Mouse (Mus musculus) embryonic facial prominence, embryonic 12.5 days (tissue): ENCODE results near the gene AC140267.1. TPM values are rescaled to one million over a fixed set of nuclear protein-coding genes. Genes with fewer than 3 reads are reported as not detected.
A peak's percentile ranks its signal among the peaks of the same experiment; 100 is the strongest.

ENCODE experiments used
- ATAC-seq: fragments of 200-750 bp; cut with Nextera tagmentation; 2 replicates; pipeline ENCODE4 v1.8.0; 2017; ENCODE audit not compliant: insufficient number of reproducible peaks, insufficient read depth, low FRiP score, low TSS enrichment
- H3K27ac ChIP-seq: fragments of 300-500 bp; sonication (generic); 2 replicates; pipeline ENCODE4 v1.5.1; 2016; ENCODE audit warnings: mild to moderate bottlenecking
- H3K27me3 ChIP-seq: fragments of 300-500 bp; sonication (generic); 2 replicates; pipeline ENCODE4 v1.6.1; 2016; ENCODE audit warnings: mild to moderate bottlenecking, moderate library complexity
- H3K36me3 ChIP-seq: fragments of 300-500 bp; sonication (generic); 2 replicates; pipeline ENCODE4 v1.6.1; 2016; ENCODE audit warnings: mild to moderate bottlenecking
- H3K4me1 ChIP-seq: fragments of 300-500 bp; sonication (generic); 2 replicates; pipeline ENCODE4 v1.6.1; 2016
- H3K4me2 ChIP-seq: fragments of 300-500 bp; sonication (generic); replicated peaks from 2 replicates; pipeline ENCODE4 v1.6.1; 2016; ENCODE audit warnings: mild to moderate bottlenecking, moderate library complexity
- H3K4me3 ChIP-seq: fragments of 300-500 bp; sonication (generic); 2 replicates; pipeline ENCODE4 v1.5.1; 2016; ENCODE audit warnings: mild to moderate bottlenecking
- H3K9ac ChIP-seq: fragments of 300-500 bp; sonication (generic); 2 replicates; pipeline ENCODE4 v1.6.1; 2016; ENCODE audit warnings: mild to moderate bottlenecking, moderate library complexity
- H3K9me3 ChIP-seq: fragments of 300-500 bp; sonication (generic); 2 replicates; pipeline ENCODE4 v1.6.1; 2016; ENCODE audit warnings: mild to moderate bottlenecking, moderate library complexity
- WGBS: fragments of 180-500 bp; shearing (Covaris S2); methylation state at CpG from one replicate; pipeline ENCODE4 v1.1.7; 2016; 5-methylcytosine and 5-hydroxymethylcytosine counted together
- polyA plus RNA-seq: library from polyadenylated mRNA; unstranded; fragments of >200 nt; fragmentation: Nextera tagmentation; extraction: Ambion mirVana; gene quantifications from 2 replicates; pipeline ENCODE4 v1.2.1, GENCODE M21; 2016

Gene AC140267.1
- polyA plus RNA-seq, 1 experiment from 2014 or later: 1.6 TPM

DNA sequence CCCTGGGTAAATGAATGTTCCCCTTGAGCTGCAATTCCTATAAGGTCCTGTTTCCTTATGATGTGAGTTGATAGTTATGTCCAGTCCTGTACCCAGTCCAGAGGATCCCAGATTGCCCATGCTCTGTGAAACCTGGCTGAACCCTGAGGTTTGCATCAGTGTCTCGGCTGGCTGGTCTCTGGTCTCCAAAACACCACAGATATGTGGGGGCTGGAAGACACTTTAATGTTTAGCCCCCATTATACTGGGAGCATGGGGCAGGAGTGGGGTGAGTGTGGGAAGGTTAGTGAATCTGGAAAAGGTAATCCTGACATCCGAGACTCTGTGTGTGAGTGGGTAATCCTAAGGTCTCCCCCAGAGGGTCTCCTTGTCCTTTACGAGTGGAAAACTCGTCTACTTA is 2.6 kb upstream of the AC140267.1 start:
- Histone ChIP-seq H3K36me3 (peaks cover 21% of the 10 kb centered on the region), H3K4me3 (no peak overlapping the region), H3K27me3 (no peaks in the 10 kb centered on the region), H3K27ac (peak overlapping the region; percentile 81; the same call in 1 of the 2 replicates), H3K4me1 (peaks cover 12% of the 10 kb centered on the region; the same call in 1 of the 2 replicates), H3K9me3 (no peaks in the 10 kb centered on the region), H3K9ac (no peak overlapping the region), H3K4me2 (peak overlapping the region; percentile 70; the same call in 1 of the 2 replicates)
- ATAC-seq: no peak
- 57% methylated on average over 4 of the region's 4 CpGs for WGBS

DNA sequence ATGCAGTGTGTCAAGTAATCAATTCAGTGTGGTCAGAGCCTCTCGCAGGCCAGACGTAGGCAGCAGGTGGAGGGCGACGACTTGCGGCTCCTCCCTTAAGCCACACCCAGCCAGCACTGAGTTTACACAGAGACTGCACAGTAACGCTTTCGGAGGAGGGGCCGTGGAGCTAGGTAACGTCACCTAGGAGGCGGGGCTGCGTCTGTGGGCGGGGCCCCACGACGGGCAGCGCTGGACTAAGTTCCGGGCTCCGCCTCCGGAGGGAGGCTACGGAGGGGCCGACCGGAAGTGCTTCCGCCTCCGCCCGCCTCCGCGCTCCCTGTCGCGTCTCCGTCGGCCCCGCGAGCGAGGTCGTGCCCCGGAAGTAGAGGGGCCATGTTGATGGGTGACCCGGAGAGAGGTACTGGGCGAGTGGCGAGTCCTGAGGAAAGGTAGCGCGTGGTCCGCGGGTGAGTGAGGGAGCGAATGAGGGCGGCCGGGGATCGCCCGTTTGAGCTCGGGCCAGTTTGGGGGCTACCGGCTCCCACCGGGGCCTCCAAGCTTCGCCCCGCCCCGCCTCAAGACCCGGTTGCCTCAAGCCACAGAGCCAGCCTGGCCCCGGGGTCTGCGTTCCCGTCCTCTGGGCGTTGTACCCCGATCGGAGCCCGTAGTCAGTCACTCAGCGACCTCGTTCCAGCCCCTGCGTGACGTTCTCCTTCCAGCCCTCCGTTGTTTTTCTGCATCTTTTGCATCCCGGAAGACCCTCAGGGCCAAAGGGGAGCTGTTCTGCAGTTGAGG is 1.7 kb upstream of the AC140267.1 start, which contains the start of gene Mief1:
Mief1 (plus strand) TSS at position 286 of the 777 bp plus-strand sequence.
- peak within 1 kb of the TSS; percentile 70 for H3K4me2 ChIP-seq
- under 1% methylated on average over 66 of the region's 67 CpGs for WGBS
- peak within 1 kb of the TSS; percentile 90 for H3K4me3 ChIP-seq
- no peaks in the 10 kb centered on the region for H3K9me3 ChIP-seq
- peak within 1 kb of the TSS; percentile 81 for H3K27ac ChIP-seq
- peaks cover 12% of the 10 kb centered on the region; the same call in 1 of the 2 replicates for H3K4me1 ChIP-seq
- peaks cover 30% of the 10 kb centered on the region for H3K36me3 ChIP-seq
- ATAC-seq: peak; percentile 96
- no peaks in the 10 kb centered on the region for H3K27me3 ChIP-seq
- peak within 1 kb of the TSS; percentile 88 for H3K9ac ChIP-seq

- 98% methylated on average over 12 of the region's 12 CpGs for WGBS
- peaks cover 5% of the 10 kb centered on the region for H3K4me1 ChIP-seq
- ATAC-seq: no peak
Measured at GRCm38 (mm10) chr15:80248135-80248534, 12.5 kb downstream of the AC140267.1 start.

GRCm38 (mm10) chr15:80248596-80248995 is 13.0 kb downstream of the AC140267.1 start:
- WGBS: 95% methylated on average over 1 of the region's 1 CpGs
- H3K9ac ChIP-seq: no peak overlapping the region
- H3K4me3 ChIP-seq: no peak overlapping the region
- no peak overlapping the region for H3K4me2 ChIP-seq
- no peaks in the 10 kb centered on the region for H3K9me3 ChIP-seq
- peaks cover 8% of the 10 kb centered on the region for H3K4me1 ChIP-seq
- H3K27ac ChIP-seq: no peak overlapping the region
- H3K27me3 ChIP-seq: no peaks in the 10 kb centered on the region
- peaks cover 58% of the 10 kb centered on the region for H3K36me3 ChIP-seq
- no peak for ATAC-seq

More at GRCm38 (mm10) chr15:80248135-80248534, 12.5 kb downstream of the AC140267.1 start:
- Histone ChIP-seq H3K9ac (no peak overlapping the region), H3K4me2 (no peak overlapping the region), H3K36me3 (peaks cover 61% of the 10 kb centered on the region), H3K27ac (no peak overlapping the region), H3K4me3 (no peak overlapping the region), H3K27me3 (no peaks in the 10 kb centered on the region), H3K9me3 (no peaks in the 10 kb centered on the region)

DNA sequence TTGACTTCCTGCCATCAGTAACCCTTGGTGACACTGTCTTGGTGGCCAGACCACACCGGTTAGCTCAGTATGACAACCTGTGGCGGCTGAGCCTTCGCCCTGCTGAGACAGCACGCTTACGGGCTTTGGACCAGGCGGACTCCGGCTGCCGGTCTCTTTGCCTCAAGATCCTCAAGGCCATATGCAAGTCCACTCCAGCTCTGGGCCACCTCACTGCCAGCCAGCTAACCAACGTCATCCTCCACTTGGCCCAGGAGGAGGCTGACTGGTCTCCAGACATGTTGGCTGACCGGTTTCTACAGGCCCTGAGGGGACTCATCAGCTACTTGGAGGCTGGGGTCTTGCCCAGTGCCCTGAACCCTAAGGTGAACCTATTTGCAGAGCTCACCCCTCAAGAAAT is 14.0 kb downstream of the AC140267.1 start:
- WGBS: 94% methylated on average over 10 of the region's 10 CpGs
- ATAC-seq: no peak
- H3K4me3 ChIP-seq: no peak overlapping the region
- no peak overlapping the region for H3K4me2 ChIP-seq
- no peaks in the 10 kb centered on the region for H3K27me3 ChIP-seq
- H3K36me3 ChIP-seq: peaks cover 55% of the 10 kb centered on the region
- no peak overlapping the region for H3K9ac ChIP-seq
- no peak overlapping the region for H3K27ac ChIP-seq
- H3K9me3 ChIP-seq: no peaks in the 10 kb centered on the region
- H3K4me1 ChIP-seq: peaks cover 15% of the 10 kb centered on the region

DNA sequence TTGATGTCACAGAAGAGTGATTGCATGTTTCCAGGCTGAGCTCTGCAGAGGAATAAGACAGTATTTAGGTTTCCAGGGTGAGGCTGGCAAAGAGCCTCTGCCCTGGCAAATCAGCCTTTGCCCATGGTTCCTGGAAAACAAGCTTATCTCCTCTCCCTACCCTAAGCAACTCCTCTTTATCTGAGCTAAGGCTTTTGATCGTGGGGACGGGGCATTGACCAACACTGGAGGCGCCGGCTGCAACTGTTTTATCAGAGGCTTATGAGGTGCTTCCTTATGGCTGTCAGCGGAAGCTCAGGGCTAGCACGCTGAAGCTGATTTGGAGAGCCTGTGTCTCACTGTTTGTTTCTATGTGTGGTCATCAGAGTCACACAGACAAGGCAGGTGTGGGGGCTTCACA is 15.0 kb downstream of the AC140267.1 start:
- ATAC-seq: no peak
- no peaks in the 10 kb centered on the region for H3K27me3 ChIP-seq
- WGBS: 95% methylated on average over 6 of the region's 6 CpGs
- H3K4me3 ChIP-seq: no peak overlapping the region
- H3K36me3 ChIP-seq: peaks cover 54% of the 10 kb centered on the region
- H3K9me3 ChIP-seq: no peaks in the 10 kb centered on the region
- no peak overlapping the region for H3K4me2 ChIP-seq
- H3K27ac ChIP-seq: no peak overlapping the region
- no peak overlapping the region for H3K9ac ChIP-seq
- H3K4me1 ChIP-seq: peaks cover 15% of the 10 kb centered on the region

DNA sequence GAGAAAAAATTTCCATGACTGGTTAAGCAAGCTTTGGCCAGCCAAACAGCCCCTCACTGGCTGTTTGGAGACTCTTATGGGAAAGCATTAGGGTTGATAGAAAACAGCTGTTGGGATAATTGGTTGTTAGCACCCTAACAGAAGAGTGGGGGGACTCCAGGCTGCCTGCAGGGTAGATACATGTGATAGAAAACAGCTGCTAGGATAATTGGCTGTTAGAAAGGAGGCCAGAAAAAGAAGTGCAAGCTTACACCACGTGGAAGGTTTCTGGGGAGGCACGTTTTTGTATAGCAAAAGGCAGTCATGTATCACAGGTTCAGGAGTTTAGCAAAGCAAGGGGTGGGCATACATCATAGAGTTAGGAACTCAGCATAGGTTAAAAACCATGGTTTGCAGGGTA is 17.9 kb downstream of the AC140267.1 start:
- ATAC-seq: no peak
- no peaks in the 10 kb centered on the region for H3K9me3 ChIP-seq
- H3K4me1 ChIP-seq: peaks cover 36% of the 10 kb centered on the region
- H3K4me3 ChIP-seq: no peak overlapping the region
- H3K9ac ChIP-seq: no peak overlapping the region
- 11% methylated on average over 2 of the region's 2 CpGs for WGBS
- H3K27ac ChIP-seq: peak overlapping the region; percentile 99
- H3K36me3 ChIP-seq: peaks cover 52% of the 10 kb centered on the region
- peak overlapping the region; percentile 84; the same call in 1 of the 2 replicates for H3K4me2 ChIP-seq
- no peaks in the 10 kb centered on the region for H3K27me3 ChIP-seq

- ATAC-seq: no peak
- Histone ChIP-seq H3K4me3 (peak overlapping the region; percentile 99), H3K27me3 (no peaks in the 10 kb centered on the region), H3K9ac (peak overlapping the region; percentile 72), H3K27ac (peak overlapping the region; percentile 99), H3K4me1 (peaks cover 38% of the 10 kb centered on the region), H3K4me2 (peak overlapping the region; percentile 84), H3K9me3 (no peaks in the 10 kb centered on the region), H3K36me3 (peaks cover 50% of the 10 kb centered on the region)
- 50% methylated on average over 6 of the region's 6 CpGs for WGBS
Measured at GRCm38 (mm10) chr15:80254207-80254606, 18.6 kb downstream of the AC140267.1 start.

DNA sequence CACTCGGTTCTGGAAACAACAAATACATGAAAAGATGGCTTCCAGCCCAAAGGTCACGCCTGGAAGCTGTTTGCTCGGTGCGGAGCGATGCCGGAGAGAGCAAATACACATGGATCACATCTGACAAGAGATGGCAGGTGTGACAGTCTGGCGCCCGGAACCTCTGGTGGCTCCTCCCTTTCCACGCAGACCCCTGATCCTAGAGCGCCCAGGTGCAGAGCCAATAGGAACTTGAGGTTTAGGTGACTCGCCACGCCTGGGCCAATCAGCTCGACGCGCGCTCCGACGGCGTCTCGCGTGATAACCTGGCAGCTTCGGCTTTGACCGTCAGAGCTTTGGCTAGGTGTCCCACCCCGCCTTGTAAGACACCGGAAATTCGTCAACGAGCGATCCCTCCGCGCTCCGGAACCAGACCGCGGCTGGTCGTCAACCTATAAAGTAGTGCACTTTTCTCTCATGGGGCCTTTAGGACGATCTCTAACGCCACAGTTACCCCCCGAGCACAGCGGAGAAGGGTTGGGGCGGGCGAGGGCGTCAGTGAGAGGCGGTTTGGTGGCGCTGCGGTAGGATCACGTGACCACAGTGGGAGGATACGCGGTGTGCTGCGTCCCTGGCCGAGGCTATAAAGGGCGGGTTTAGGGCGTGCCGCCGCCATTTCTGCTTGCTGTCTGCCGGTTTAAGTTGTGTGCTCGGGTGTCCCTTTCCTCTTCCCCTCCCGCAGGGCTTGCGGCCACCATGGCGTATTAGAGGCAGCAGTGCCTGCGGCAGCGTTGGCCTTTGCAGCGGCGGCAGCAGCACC is 19.4 kb downstream of the AC140267.1 start, which contains the start of gene Atf4:
Atf4 (plus strand) TSS at position 338 of the 799 bp plus-strand sequence.
- Histone ChIP-seq H3K4me1 (peaks cover 38% of the 10 kb centered on the region), H3K27ac (peak within 1 kb of the TSS; percentile 99)
- WGBS: under 1% methylated on average over 62 of the region's 62 CpGs

GRCm38 (mm10) chr15:80255646-80256121 is 20.0 kb downstream of the AC140267.1 start:
- Histone ChIP-seq H3K9me3 (no peaks in the 10 kb centered on the region), H3K4me1 (peaks cover 38% of the 10 kb centered on the region), H3K4me2 (peak overlapping the region; percentile 88), H3K27me3 (no peaks in the 10 kb centered on the region), H3K9ac (peak overlapping the region; percentile 100), H3K4me3 (peak overlapping the region; percentile 99), H3K27ac (peak overlapping the region; percentile 99), H3K36me3 (peaks cover 49% of the 10 kb centered on the region)
- under 1% methylated on average over 51 of the region's 51 CpGs for WGBS
- peak; percentile 5 for ATAC-seq

More for the DNA sequence above, 19.4 kb downstream of the AC140267.1 start, which contains the start of gene Atf4:
- ATAC-seq: peak; percentile 95
- Histone ChIP-seq H3K4me2 (peak within 1 kb of the TSS; percentile 88), H3K9ac (peak within 1 kb of the TSS; percentile 100), H3K4me3 (peak within 1 kb of the TSS; percentile 99), H3K9me3 (no peaks in the 10 kb centered on the region), H3K27me3 (no peaks in the 10 kb centered on the region), H3K36me3 (peaks cover 50% of the 10 kb centered on the region)

GRCm38 (mm10) chr15:80256242-80256641 is 20.6 kb downstream of the AC140267.1 start:
- WGBS: 14% methylated on average over 16 of the region's 16 CpGs
- no peak for ATAC-seq
- Histone ChIP-seq H3K4me3 (peak overlapping the region; percentile 99), H3K27ac (peak overlapping the region; percentile 99), H3K27me3 (no peaks in the 10 kb centered on the region), H3K9me3 (no peaks in the 10 kb centered on the region), H3K4me1 (peaks cover 38% of the 10 kb centered on the region), H3K4me2 (peak overlapping the region; percentile 88), H3K9ac (peak overlapping the region; percentile 100), H3K36me3 (peaks cover 46% of the 10 kb centered on the region)
